In the genomic region with DNA sequence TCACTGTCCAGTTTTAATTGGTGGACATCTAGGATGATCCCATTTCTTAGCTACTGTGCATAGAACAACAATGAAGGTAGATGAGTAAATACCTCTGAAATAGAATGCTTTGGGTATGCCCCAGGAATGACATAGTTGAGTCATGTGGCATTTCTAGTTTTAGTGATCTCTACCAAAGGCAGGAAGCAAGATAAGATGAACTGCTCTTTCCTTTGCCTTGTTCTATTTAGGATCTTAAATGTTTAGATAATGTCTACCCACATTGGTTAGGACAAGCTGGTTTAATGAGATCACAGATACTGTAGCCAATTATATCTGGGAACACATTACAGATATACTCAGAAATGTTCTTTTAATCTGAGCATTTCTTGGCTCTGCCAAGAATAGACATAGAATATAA, we compare ENCODE assay signal across 45 mouse cellular contexts. TPM values are rescaled to one million over a fixed set of nuclear protein-coding genes. Genes with fewer than 3 reads are reported as not detected.
"Had no signal": no experiment of that assay in that cellular context is flagged by ENCODE, and none has a peak within 500 bp of the region (broad histone marks: within the 10 kb centered on the region; RNA-seq: fewer than 3 reads in every experiment).

No protein-coding gene starts in this region.

- ATAC-seq: hindbrain, embryonic 16.5 days; hindbrain, postnatal 0 days; inflammation-experienced regulatory T-cells, adult 6 months; intestine, embryonic 15.5 days; intestine, embryonic 16.5 days; intestine, postnatal 0 days had no signal

- DNase-seq: heart, postnatal 10 days; heart, postnatal 14 days; heart, postnatal 36 days; heart, postnatal 4 days; kidney, adult 11 months; kidney, adult 18-20 months; kidney, adult 2 months; kidney, adult 8-10 months; kidney, adult 9 months; kidney, postnatal 10 days; kidney, postnatal 14 days; kidney, postnatal 25 days; kidney, postnatal 36 days; kidney, postnatal 4 days; layer of hippocampus, adult 9-11 months; layer of hippocampus, postnatal 36 days had no signal

- H3K27me3 ChIP-seq: heart, embryonic 12.5 days; heart, embryonic 13.5 days; heart, embryonic 15.5 days; hindbrain, embryonic 12.5 days; hindbrain, embryonic 13.5 days; hindbrain, embryonic 15.5 days; intestine, embryonic 15.5 days had no signal

- H3K9me3 ChIP-seq: heart, embryonic 10.5 days; heart, embryonic 15.5 days; hindbrain, embryonic 10.5 days; hindbrain, embryonic 12.5 days; hindbrain, embryonic 13.5 days; hindbrain, embryonic 15.5 days; intestine, embryonic 15.5 days had no signal

- H3K4me3 ChIP-seq: heart, embryonic 10.5 days; heart, embryonic 12.5 days; heart, embryonic 13.5 days; heart, embryonic 15.5 days; hindbrain, embryonic 10.5 days; hindbrain, embryonic 12.5 days; hindbrain, embryonic 13.5 days; hindbrain, embryonic 15.5 days; intestine, embryonic 15.5 days; left cerebral cortex, adult 2 months had no signal

- H3K9ac ChIP-seq: heart, embryonic 12.5 days; heart, embryonic 13.5 days; heart, embryonic 15.5 days; hindbrain, embryonic 12.5 days; hindbrain, embryonic 13.5 days; hindbrain, embryonic 15.5 days; intestine, embryonic 15.5 days had no signal

- H3K4me2 ChIP-seq: heart, embryonic 11.5 days; heart, embryonic 12.5 days; heart, embryonic 13.5 days; heart, embryonic 15.5 days; hindbrain, embryonic 12.5 days; hindbrain, embryonic 13.5 days; hindbrain, embryonic 15.5 days; intestine, embryonic 15.5 days had no signal

- H3K36me3 ChIP-seq: heart, embryonic 10.5 days; heart, embryonic 12.5 days; heart, embryonic 13.5 days; heart, embryonic 15.5 days; hindbrain, embryonic 10.5 days; hindbrain, embryonic 12.5 days; hindbrain, embryonic 13.5 days; hindbrain, embryonic 15.5 days; intestine, embryonic 15.5 days had no signal

- H3K4me1 ChIP-seq: heart, embryonic 10.5 days; heart, embryonic 12.5 days; heart, embryonic 13.5 days; heart, embryonic 15.5 days; hindbrain, embryonic 10.5 days; hindbrain, embryonic 12.5 days; hindbrain, embryonic 13.5 days; hindbrain, embryonic 15.5 days; intestine, embryonic 15.5 days had no signal

- H3K27ac ChIP-seq: heart, embryonic 10.5 days; heart, embryonic 13.5 days; heart, embryonic 15.5 days; hindbrain, embryonic 10.5 days; hindbrain, embryonic 12.5 days; hindbrain, embryonic 13.5 days; hindbrain, embryonic 15.5 days; hindbrain, postnatal 0 days; intestine, embryonic 15.5 days; kidney, postnatal 0 days; left cerebral cortex, adult 2 months had no signal

RNA-seq across cellular contexts. Expression of a gene that starts 7.9 kb away (rescaled TPM):
- total RNA-seq: layer of hippocampus, adult 18-20 months; layer of hippocampus, adult 8-10 months; layer of hippocampus, postnatal 10 days; layer of hippocampus, postnatal 25 days; layer of hippocampus, postnatal 36 days; left cerebral cortex, adult 2 months; left cerebral cortex, adult 8-10 months had no signal

RNA-seq across cellular contexts. Expression of a gene that starts 24.3 kb away (rescaled TPM):
- total RNA-seq: hindbrain, postnatal 0 days; layer of hippocampus, adult 18-20 months; layer of hippocampus, adult 8-10 months; layer of hippocampus, postnatal 10 days; layer of hippocampus, postnatal 14 days; layer of hippocampus, postnatal 25 days; layer of hippocampus, postnatal 36 days; left cerebral cortex, adult 18-20 months; left cerebral cortex, adult 2 months; left cerebral cortex, adult 8-10 months had no signal
- polyA plus RNA-seq: heart, embryonic 10.5 days; heart, embryonic 12.5 days; heart, embryonic 13.5 days; heart, embryonic 14.5 days; hindbrain, embryonic 10.5 days; hindbrain, embryonic 11.5 days; hindbrain, embryonic 12.5 days; hindbrain, embryonic 13.5 days; hindbrain, embryonic 15.5 days; hindbrain, embryonic 16.5 days; hindbrain, postnatal 0 days; inflammation-experienced regulatory T-cells, adult 6 months; intestine, embryonic 14.5 days; kidney, embryonic 14.5 days; kidney, embryonic 16.5 days had no signal

RNA-seq across cellular contexts. Expression of a gene that starts 52.1 kb away (rescaled TPM):
- total RNA-seq: heart, postnatal 4 days; hindbrain, postnatal 0 days; layer of hippocampus, adult 18-20 months; layer of hippocampus, adult 8-10 months; layer of hippocampus, postnatal 10 days; layer of hippocampus, postnatal 14 days; layer of hippocampus, postnatal 25 days; layer of hippocampus, postnatal 36 days; left cerebral cortex, adult 18-20 months; left cerebral cortex, adult 2 months; left cerebral cortex, adult 8-10 months had no signal
- polyA plus RNA-seq: heart, embryonic 11.5 days; hindbrain, embryonic 10.5 days; hindbrain, embryonic 11.5 days; hindbrain, embryonic 12.5 days; hindbrain, embryonic 13.5 days; hindbrain, embryonic 16.5 days; hindbrain, postnatal 0 days; inflammation-experienced regulatory T-cells, adult 6 months; intestine, embryonic 15.5 days; intestine, postnatal 0 days; kidney, embryonic 14.5 days had no signal
